Mouse (Mus musculus) T-cell, adult 2 months (primary cell): Measurements from ENCODE around the gene Selenot.

Experiments
- DNase-seq: peaks from one replicate; pipeline ENCODE4 v3.0.0; 2022; ENCODE audit warnings: low spot score

Gene Selenot

GRCm38 (mm10) chr3:58636406-58637295, 60.2 kb downstream of the Selenot start, which contains the start of gene Erich6:
Gene Erich6 (minus strand): TSS chr3:58637207.
- no peak for DNase-seq
